Mouse (Mus musculus) embryonic fibroblast, embryonic 13.5 days (primary cell): ENCODE measurements around the gene Ccr8.

Experiments
- CTCF ChIP-seq: IDR thresholded peaks from 2 replicates; pipeline ENCODE4 v1.5.1; 2011; ENCODE audit warnings: mild to moderate bottlenecking, control low read depth, low read length, moderate library complexity, borderline replicate concordance; ENCODE audit not compliant: insufficient read depth
- POLR2A ChIP-seq: IDR thresholded peaks from 2 replicates; pipeline ENCODE4 v1.6.1; 2011; ENCODE audit warnings: low read depth, mild to moderate bottlenecking, control low read depth, low read length, moderate library complexity

GRCm38 (mm10) chr9:120078241-120078640 lies 13.7 kb upstream of the Ccr8 start:
- TF ChIP-seq CTCF, result no peak
- no peak for TF ChIP-seq POLR2A
